12 mouse cellular contexts compared by ENCODE assay signal in the genomic region with DNA sequence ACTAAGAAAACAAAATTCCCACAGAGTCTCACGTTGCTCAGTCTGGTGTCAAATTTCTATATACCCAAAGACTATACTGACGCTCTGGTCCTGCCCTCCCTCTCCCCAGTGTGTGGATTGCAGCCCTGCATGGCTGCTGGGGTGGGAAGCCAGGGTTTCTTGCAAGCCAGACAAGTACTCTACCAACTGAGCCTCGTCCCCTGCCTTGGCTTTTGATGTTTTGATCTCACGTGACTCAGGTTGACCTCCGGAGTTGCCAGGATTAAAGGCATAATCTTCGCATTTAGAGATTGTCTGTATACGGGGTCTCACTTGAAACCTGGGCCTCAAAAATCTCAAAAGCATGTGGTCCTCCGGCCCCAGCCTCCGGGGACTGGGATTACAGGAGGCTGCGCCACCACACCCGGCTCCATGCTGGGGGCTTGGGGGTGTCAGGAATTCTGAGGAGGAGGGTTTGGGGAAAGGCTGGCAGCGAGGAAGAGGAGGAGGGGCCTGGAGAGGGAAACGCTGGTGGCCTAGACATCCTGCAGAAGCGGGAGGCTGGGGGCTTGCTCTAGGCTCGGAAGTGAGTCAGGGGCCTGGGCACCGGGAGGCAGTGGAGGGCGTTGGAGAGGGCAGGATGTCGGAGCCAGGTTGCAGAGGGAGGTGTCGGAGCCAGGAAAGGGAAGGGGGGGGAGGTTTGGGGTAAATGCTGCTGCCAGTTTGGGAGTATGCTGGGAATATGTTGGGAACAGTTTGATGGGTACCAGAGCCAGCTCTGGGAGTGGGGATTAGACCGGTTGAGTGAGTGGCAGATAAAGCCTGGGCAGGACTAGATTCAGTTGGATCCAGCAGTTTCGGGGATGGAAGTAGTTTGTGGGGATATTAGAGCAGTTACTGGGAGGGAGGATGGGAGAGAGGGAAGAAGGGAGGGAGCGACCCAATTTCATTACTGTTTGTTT. TPM values are rescaled to one million over a fixed set of nuclear protein-coding genes. Genes with fewer than 3 reads are reported as not detected.
DNase-seq lines count a peak whose midpoint lies in the region; ATAC-seq and TF ChIP-seq lines count a peak whose summit lies in the region.
"Had no signal": no experiment of that assay in that cellular context is flagged by ENCODE, and none has a peak within 500 bp of the region (broad histone marks: within the 10 kb centered on the region; RNA-seq: fewer than 3 reads in every experiment).

No protein-coding gene starts in this region.

- H3K4me2 ChIP-seq in heart, embryonic 12.5 days: peak overlapping the region; percentile 62
- peak overlapping the region; percentile 16; the same call in 1 of the 2 replicates for H3K4me2 ChIP-seq in forebrain, embryonic 15.5 days (replicated peaks)
- H3K4me2 ChIP-seq in limb, embryonic 14.5 days (replicated peaks; ENCODE audit: low read depth, low read length, severe bottlenecking): peak overlapping the region; percentile 38

- TF ChIP-seq CTCF in E14TG2a.4 (conservative IDR thresholded peaks at IDR 0.05; ENCODE audit: low read length): no peak
- no peak for TF ChIP-seq CTCF in thymus, adult 2 months (IDR thresholded peaks at IDR 0.05; ENCODE audit: borderline replicate concordance, control insufficient read depth, extremely low read depth, insufficient read depth, low read length, poor library complexity)

- no peak for TF ChIP-seq POLR2A in limb, embryonic 14.5 days (IDR thresholded peaks at IDR 0.05; ENCODE audit: borderline replicate concordance, extremely low read depth, insufficient read depth, insufficient read length)
- TF ChIP-seq POLR2A in thymus, adult 2 months (IDR thresholded peaks at IDR 0.05; ENCODE audit: control insufficient read depth, extremely low read depth, insufficient read depth, low read length, poor library complexity): no peak

- peak overlapping the region; percentile 59 for H3K9ac ChIP-seq in heart, embryonic 12.5 days
- 0 out of 2 replicates have a peak overlapping the region, but pooled peaks have one; percentile 3 for H3K9ac ChIP-seq in forebrain, embryonic 15.5 days (replicated peaks)
- peak overlapping the region; percentile 40 for H3K9ac ChIP-seq in limb, embryonic 14.5 days (ENCODE audit: low read depth, low read length, severe bottlenecking)

- H3K27me3 ChIP-seq in heart, embryonic 12.5 days (replicated peaks): peaks cover 29% of the 10 kb centered on the region
- H3K27me3 ChIP-seq in E14TG2a.4 (ENCODE audit: insufficient read depth, low read length): peaks cover 39% of the 10 kb centered on the region
- H3K27me3 ChIP-seq in forebrain, embryonic 15.5 days: peaks cover 35% of the 10 kb centered on the region
- peaks cover 7% of the 10 kb centered on the region for H3K27me3 ChIP-seq in limb, embryonic 14.5 days (ENCODE audit: control insufficient read depth, insufficient read depth, low read length)
- no peaks in the 10 kb centered on the region for H3K27me3 ChIP-seq in thymus, adult 2 months (ENCODE audit: control insufficient read depth, insufficient read depth, low read length)

- peak overlapping the region; percentile 55 for H3K27ac ChIP-seq in heart, embryonic 12.5 days (ENCODE audit: poor library complexity, severe bottlenecking)
- no peak overlapping the region for H3K27ac ChIP-seq in forebrain, embryonic 15.5 days (replicated peaks)
- peak overlapping the region; percentile 73 for H3K27ac ChIP-seq in limb, embryonic 14.5 days (replicated peaks; ENCODE audit: low read depth, low read length)
- no peak overlapping the region for H3K27ac ChIP-seq in thymus, adult 2 months (ENCODE audit: control insufficient read depth, insufficient read depth, low read length)

- peaks cover 36% of the 10 kb centered on the region for H3K4me1 ChIP-seq in heart, embryonic 12.5 days (replicated peaks)
- peaks cover 80% of the 10 kb centered on the region for H3K4me1 ChIP-seq in E14TG2a.4 (replicated peaks; ENCODE audit: low read depth, low read length)
- peaks cover 3% of the 10 kb centered on the region for H3K4me1 ChIP-seq in forebrain, embryonic 15.5 days
- H3K4me1 ChIP-seq in limb, embryonic 14.5 days (ENCODE audit: control insufficient read depth, insufficient read depth, low read length): peaks cover 9% of the 10 kb centered on the region; the same call in 1 of the 2 replicates
- H3K4me1 ChIP-seq in thymus, adult 2 months (replicated peaks; ENCODE audit: control insufficient read depth, insufficient read depth, low read length): peaks cover under 1% of the 10 kb centered on the region; the same call in 1 of the 2 replicates

- ATAC-seq in heart, embryonic 12.5 days (ENCODE audit: insufficient number of reproducible peaks, low FRiP score): peak; percentile 40
- ATAC-seq in forebrain, embryonic 15.5 days (replicated peaks): peak; percentile 24; the same call in 1 of the 2 replicates
- ATAC-seq in limb, embryonic 14.5 days (ENCODE audit: low FRiP score, low read depth): peak; percentile 60
- ATAC-seq: CD4-positive, CD25-positive, alpha-beta regulatory T cell, adult 4 months had no signal

- no peak for DNase-seq in heart, postnatal 36 days
- DNase-seq in limb, embryonic 14.5 days (ENCODE audit: low spot score): peak; percentile 52
- DNase-seq in cerebellum, postnatal 14 days: no peak
- no peak for DNase-seq in thymus, adult 2 months
- DNase-seq in frontal cortex, postnatal 25 days (ENCODE audit: low spot score in 2 of 2): no peak
- DNase-seq: gastrocnemius, postnatal 10 days had no signal

- no peaks in the 10 kb centered on the region for H3K9me3 ChIP-seq in heart, embryonic 12.5 days (replicated peaks)
- no peaks in the 10 kb centered on the region for H3K9me3 ChIP-seq in E14TG2a.4 (ENCODE audit: low read length)
- no peaks in the 10 kb centered on the region for H3K9me3 ChIP-seq in forebrain, embryonic 15.5 days
- H3K9me3 ChIP-seq in limb, embryonic 14.5 days (ENCODE audit: control insufficient read depth, low read length): no peaks in the 10 kb centered on the region

- intact Hi-C loops in heart, postnatal 36 days (cut with DNase I): loop anchor here (2.0 kb wide), 1 partner anchor 38 kb away; no protein-coding TSS in a partner anchor

- no peaks in the 10 kb centered on the region for H3K36me3 ChIP-seq in heart, embryonic 12.5 days
- H3K36me3 ChIP-seq in E14TG2a.4 (ENCODE audit: insufficient read depth, low read length): no peaks in the 10 kb centered on the region
- no peaks in the 10 kb centered on the region for H3K36me3 ChIP-seq in forebrain, embryonic 15.5 days
- H3K36me3 ChIP-seq in limb, embryonic 14.5 days (ENCODE audit: control insufficient read depth, insufficient read depth, low read length): no peaks in the 10 kb centered on the region
- no peaks in the 10 kb centered on the region for H3K36me3 ChIP-seq in thymus, adult 2 months (ENCODE audit: control insufficient read depth, insufficient read depth, low read length)

- WGBS in heart, embryonic 12.5 days: 6% methylated on average over 22 of the region's 22 CpGs
- 6% methylated on average over 22 of the region's 22 CpGs for WGBS in forebrain, embryonic 15.5 days
- 7% methylated on average over 22 of the region's 22 CpGs for WGBS in limb, embryonic 14.5 days
- WGBS in thymus, adult 2 months: 90% methylated on average over 22 of the region's 22 CpGs

- peak overlapping the region; percentile 29 for H3K4me3 ChIP-seq in heart, embryonic 12.5 days
- peak overlapping the region; percentile 51 for H3K4me3 ChIP-seq in E14TG2a.4 (replicated peaks; ENCODE audit: low read length)
- H3K4me3 ChIP-seq in forebrain, embryonic 15.5 days: peak overlapping the region; percentile 9; the same call in 1 of the 2 replicates
- H3K4me3 ChIP-seq in limb, embryonic 14.5 days (replicated peaks; ENCODE audit: low read length): peak overlapping the region; percentile 2; the same call in 1 of the 2 replicates
- no peak overlapping the region for H3K4me3 ChIP-seq in thymus, adult 2 months (ENCODE audit: control insufficient read depth, insufficient read depth, low read length)

RNA-seq across cellular contexts. Expression of a gene that starts 1.5 kb away (rescaled TPM):
- polyA plus RNA-seq in heart, embryonic 12.5 days (2016; fragmentation: Nextera tagmentation; extraction: Ambion mirVana): 2.9 and 3.1 TPM in 2 replicates
- total RNA-seq in heart, postnatal 36 days (2021): under 1 TPM; 0.78 to 0.84 TPM
- polyA plus RNA-seq in forebrain, embryonic 15.5 days (2015; fragmentation: Nextera tagmentation; extraction: Ambion mirVana): 0.17 and 0.29 TPM in 2 replicates
- polyA plus RNA-seq in limb, embryonic 14.5 days (2012; rRNA removed): 3.5 and 4.9 TPM in 2 replicates
- polyA plus RNA-seq in limb, embryonic 14.5 days (2014; fragmentation: Nextera tagmentation; extraction: Ambion mirVana): 1.6 and 1.9 TPM in 2 replicates
- polyA plus RNA-seq in thymus, adult 2 months (2012; rRNA removed): 0.94 and 1.0 TPM in 2 replicates
- polyA plus RNA-seq: CD4-positive, CD25-positive, alpha-beta regulatory T cell, adult 4 months had no signal

RNA-seq across cellular contexts. Expression of a gene that starts 6.0 kb away (rescaled TPM):
- polyA plus RNA-seq in heart, embryonic 12.5 days (2016; fragmentation: Nextera tagmentation; extraction: Ambion mirVana): 11.4 and 11.7 TPM in 2 replicates
- total RNA-seq in heart, postnatal 36 days (2021): 10 to 100 TPM; 25.7 to 27.2 TPM
- polyA plus RNA-seq in forebrain, embryonic 15.5 days (2015; fragmentation: Nextera tagmentation; extraction: Ambion mirVana): 18.3 and 18.8 TPM in 2 replicates
- 34.8 and 39.8 TPM in 2 replicates for polyA plus RNA-seq in limb, embryonic 14.5 days (2012; rRNA removed)
- polyA plus RNA-seq in limb, embryonic 14.5 days (2014; fragmentation: Nextera tagmentation; extraction: Ambion mirVana): 11.5 and 13.3 TPM in 2 replicates
- 36.3 and 48.8 TPM in 2 replicates for polyA plus RNA-seq in thymus, adult 2 months (2012; rRNA removed)

RNA-seq across cellular contexts. Expression of a gene that starts 43.5 kb away (rescaled TPM):
- polyA plus RNA-seq in heart, embryonic 12.5 days (2016; fragmentation: Nextera tagmentation; extraction: Ambion mirVana): 2.4 TPM in 2 replicates
- total RNA-seq in heart, postnatal 36 days (2021): 1 to 10 TPM; 2.3 to 2.5 TPM
- 4.9 and 5.4 TPM in 2 replicates for polyA plus RNA-seq in forebrain, embryonic 15.5 days (2015; fragmentation: Nextera tagmentation; extraction: Ambion mirVana)
- polyA plus RNA-seq in limb, embryonic 14.5 days (2012; rRNA removed): 6.2 and 8.8 TPM in 2 replicates
- polyA plus RNA-seq in limb, embryonic 14.5 days (2014; fragmentation: Nextera tagmentation; extraction: Ambion mirVana): 1.2 and 1.3 TPM in 2 replicates
- 13.2 and 15.5 TPM in 2 replicates for polyA plus RNA-seq in thymus, adult 2 months (2012; rRNA removed)

RNA-seq across cellular contexts. Expression of a gene that starts 43.6 kb away (rescaled TPM):
- polyA plus RNA-seq in heart, embryonic 12.5 days (2016; fragmentation: Nextera tagmentation; extraction: Ambion mirVana): 66.4 and 74.0 TPM in 2 replicates
- 10 to 100 TPM; 32.9 to 37.4 TPM for total RNA-seq in heart, postnatal 36 days (2021)
- polyA plus RNA-seq in forebrain, embryonic 15.5 days (2015; fragmentation: Nextera tagmentation; extraction: Ambion mirVana): 35.3 and 43.0 TPM in 2 replicates
- 58.0 and 71.6 TPM in 2 replicates for polyA plus RNA-seq in limb, embryonic 14.5 days (2012; rRNA removed)
- 70.2 and 79.8 TPM in 2 replicates for polyA plus RNA-seq in limb, embryonic 14.5 days (2014; fragmentation: Nextera tagmentation; extraction: Ambion mirVana)
- 86.7 and 90.2 TPM in 2 replicates for polyA plus RNA-seq in thymus, adult 2 months (2012; rRNA removed)

RNA-seq across cellular contexts. Expression of a gene that starts 53.0 kb away (rescaled TPM):
- 0.08 TPM in 1 of 2 replicates, not detected in the other for polyA plus RNA-seq in heart, embryonic 12.5 days (2016; fragmentation: Nextera tagmentation; extraction: Ambion mirVana)
- total RNA-seq in heart, postnatal 36 days (2021): not detected
- 0.66 and 0.75 TPM in 2 replicates for polyA plus RNA-seq in forebrain, embryonic 15.5 days (2015; fragmentation: Nextera tagmentation; extraction: Ambion mirVana)
- 0.29 and 0.36 TPM in 2 replicates for polyA plus RNA-seq in limb, embryonic 14.5 days (2012; rRNA removed)
- 0.17 and 0.22 TPM in 2 replicates for polyA plus RNA-seq in limb, embryonic 14.5 days (2014; fragmentation: Nextera tagmentation; extraction: Ambion mirVana)
- 1.1 and 1.2 TPM in 2 replicates for polyA plus RNA-seq in thymus, adult 2 months (2012; rRNA removed)
- total RNA-seq: gastrocnemius, postnatal 10 days; megakaryocyte-erythroid progenitor cell, adult 5-6 weeks had no signal
- polyA plus RNA-seq: CD4-positive, CD25-positive, alpha-beta regulatory T cell, adult 4 months; stomach, embryonic 14.5 days had no signal

Comparison
In these comparisons a context has a peak if more than half of its experiments do, and no peak if none do; other contexts are left out.
1. H3K27ac ChIP-seq: peak in heart, embryonic 12.5 days (single experiment) and limb, embryonic 14.5 days (single experiment); none in forebrain, embryonic 15.5 days (single experiment) and thymus, adult 2 months (single experiment).
2. H3K9ac ChIP-seq: peak in every context shown above with its lines; median percentile 59 in heart, embryonic 12.5 days; 40 in limb, embryonic 14.5 days; 3 in forebrain, embryonic 15.5 days.
3. Peak in every context shown above with its lines, with median percentiles within 50 percentile points of each other: ATAC-seq and H3K4me2 ChIP-seq.